Mouse (Mus musculus) olfactory bulb, adult 2 months (tissue): ENCODE data around the gene Mrpl33.

Experiments
- CTCF ChIP-seq: fragments of 200-500 bp; IDR thresholded peaks from 2 replicates; pipeline ENCODE4 v1.5.1; 2012; ENCODE audit warnings: low read depth, mild to moderate bottlenecking, low read length, moderate library complexity; ENCODE audit not compliant: insufficient read depth
- POLR2A ChIP-seq: fragments of 200-500 bp; IDR thresholded peaks from 2 replicates; pipeline ENCODE4 v1.6.1; 2012; ENCODE audit warnings: mild to moderate bottlenecking, low read depth, low read length, moderate library complexity; ENCODE audit not compliant: insufficient read depth

GRCm38 (mm10) chr5:31699397-31699796 lies 102.7 kb downstream of the Mrpl33 start:
- TF ChIP-seq CTCF (no peak), POLR2A (no peak)
